Mouse (Mus musculus) heart, adult 18-20 months (tissue): Measurements from ENCODE around the gene Pir. TPM values are rescaled to one million over a fixed set of nuclear protein-coding genes. Genes with fewer than 3 reads are reported as not detected.

Source experiments
- DNase-seq, 2 experiments: peaks; one replicate each; pipeline ENCODE4 v3.0.0; 2021 to 2022; ENCODE audit warnings: mixed read lengths in 1 of 2
- long read RNA-seq, 2 experiments: library from polyadenylated mRNA; stranded (forward); transcript quantifications; one replicate each; pipeline ENCODE4 v2.0.0; 2021
- total RNA-seq, 2 experiments: library from RNA; stranded (reverse); gene quantifications; 2 replicates each; pipeline ENCODE4 v1.2.3; 2021

Pir gene
- 1 to 10 TPM; 7.0 to 7.8 TPM for total RNA-seq
- long read RNA-seq, experiment 1, transcript Pir-201 (10 exons, 1,599 nt), result major isoform, 8 of 9 reads
- long read RNA-seq, experiment 1, partial matches to known transcripts, result 0 of 9 reads
- long read RNA-seq, experiment 1, other reads (novel, unspliced or antisense), result 1 of 9 reads
- long read RNA-seq, experiment 2, partial matches to known transcripts, result 0 of 3 reads
- long read RNA-seq, experiment 2, other reads (novel, unspliced or antisense), result 0 of 3 reads

- DNase-seq, result peak; percentile 69 to 78
Observed at GRCm38 (mm10) chrX:164269285-164269761, at the start of gene Pir. Gene Pir, plus strand, starts transcription at chrX:164269371.

GRCm38 (mm10) chrX:164221989-164222388, 47.2 kb upstream of the Pir start:
- peak in 1 of 2 experiments; percentile 14 for DNase-seq

GRCm38 (mm10) chrX:164233380-164233779, 35.8 kb upstream of the Pir start:
- DNase-seq, result no peak

- DNase-seq, result peak in 1 of 2 experiments; percentile 22
Observed at GRCm38 (mm10) chrX:164245714-164246113, 23.5 kb upstream of the Pir start.

- DNase-seq, result no peak
Observed at GRCm38 (mm10) chrX:164246722-164247121, 22.4 kb upstream of the Pir start.

GRCm38 (mm10) chrX:164256527-164256926, 12.6 kb upstream of the Pir start:
- no peak for DNase-seq

GRCm38 (mm10) chrX:164258057-164258456, 11.1 kb upstream of the Pir start, which contains the start of gene Bmx:
Gene Bmx, minus strand, starts transcription at chrX:164258193.
- DNase-seq, result peak; percentile 13 to 14

- no peak for DNase-seq
Observed at GRCm38 (mm10) chrX:164258662-164259061, 10.5 kb upstream of the Pir start.

- no peak for DNase-seq
Observed at GRCm38 (mm10) chrX:164262286-164262685, 6.9 kb upstream of the Pir start.

- DNase-seq, result no peak
Observed at GRCm38 (mm10) chrX:164264861-164265260, 4.3 kb upstream of the Pir start.

GRCm38 (mm10) chrX:164270603-164271002, 1.4 kb downstream of the Pir start:
- DNase-seq, result no peak

GRCm38 (mm10) chrX:164275536-164275935, 6.4 kb downstream of the Pir start:
- peak; percentile 24 to 49 for DNase-seq

- no peak for DNase-seq
Observed at GRCm38 (mm10) chrX:164280918-164281647, 11.9 kb downstream of the Pir start.

GRCm38 (mm10) chrX:164283808-164284207, 14.6 kb downstream of the Pir start:
- no peak for DNase-seq

- DNase-seq, result peak; percentile 18 to 38
Observed at GRCm38 (mm10) chrX:164287077-164287476, 17.9 kb downstream of the Pir start.

- DNase-seq, result peak; percentile 17 to 29
Observed at GRCm38 (mm10) chrX:164291147-164291546, 22.0 kb downstream of the Pir start.

- peak in 1 of 2 experiments; percentile 6 for DNase-seq
Observed at GRCm38 (mm10) chrX:164306250-164306649, 37.1 kb downstream of the Pir start.

GRCm38 (mm10) chrX:164313876-164314275, 44.7 kb downstream of the Pir start:
- no peak for DNase-seq

GRCm38 (mm10) chrX:164318554-164318953, 49.4 kb downstream of the Pir start:
- no peak for DNase-seq

- DNase-seq, result no peak
Observed at GRCm38 (mm10) chrX:164320031-164320430, 50.9 kb downstream of the Pir start.

- DNase-seq, result no peak
Observed at GRCm38 (mm10) chrX:164322492-164322891, 53.3 kb downstream of the Pir start.

- no peak for DNase-seq
Observed at GRCm38 (mm10) chrX:164323391-164323913, 54.3 kb downstream of the Pir start.

GRCm38 (mm10) chrX:164330351-164330750, 61.2 kb downstream of the Pir start:
- DNase-seq, result no peak
